Mouse (Mus musculus) gastrocnemius, postnatal 25 days (tissue): ENCODE data around the gene Olfr715. TPM values are rescaled to one million over a fixed set of nuclear protein-coding genes. Genes with fewer than 3 reads are reported as not detected.
"Not testable (repeated sequence)": the region's sequence is repeated elsewhere in the genome, so short reads cannot be mapped to it uniquely, and the experiment has no call there.

Experiments used
- DNase-seq: peaks from one replicate; pipeline ENCODE4 v3.0.0; 2022
- long read RNA-seq, 2 experiments: library from polyadenylated mRNA; stranded (forward); transcript quantifications; one replicate each; pipeline ENCODE4 v2.0.0; 2021
- total RNA-seq, 2 experiments: library from RNA; stranded (reverse); gene quantifications; 1 replicate in 1 of 2; 2 replicates in 1 of 2; pipeline ENCODE4 v1.2.3; 2021

Gene Olfr715
- not detected for total RNA-seq
- long read RNA-seq, experiment 1: 0 reads
- long read RNA-seq, experiment 2: 0 reads

DNA sequence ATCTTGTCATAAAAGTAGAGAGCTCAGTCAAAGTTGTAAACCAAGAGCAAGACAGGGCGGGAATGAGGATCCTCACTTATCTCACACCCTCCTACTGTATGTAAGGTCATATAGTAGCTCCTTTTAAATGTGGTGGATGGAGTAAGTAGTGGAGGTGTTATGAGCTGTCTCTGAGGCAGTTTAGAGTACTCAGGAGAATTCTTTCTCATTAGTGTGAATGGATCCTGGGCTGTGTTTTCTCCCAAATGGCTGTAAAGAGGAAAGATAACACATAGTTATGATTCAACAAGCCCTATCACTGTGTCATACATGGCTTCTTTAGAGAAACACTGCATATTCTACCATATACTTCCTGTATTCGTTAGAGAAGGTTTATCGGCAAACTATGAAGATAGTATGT, at the start of gene Olfr715:
Gene Olfr715 (minus strand): TSS at position 101 of the 400 bp plus-strand sequence.
- not testable (repeated sequence) for DNase-seq

DNA sequence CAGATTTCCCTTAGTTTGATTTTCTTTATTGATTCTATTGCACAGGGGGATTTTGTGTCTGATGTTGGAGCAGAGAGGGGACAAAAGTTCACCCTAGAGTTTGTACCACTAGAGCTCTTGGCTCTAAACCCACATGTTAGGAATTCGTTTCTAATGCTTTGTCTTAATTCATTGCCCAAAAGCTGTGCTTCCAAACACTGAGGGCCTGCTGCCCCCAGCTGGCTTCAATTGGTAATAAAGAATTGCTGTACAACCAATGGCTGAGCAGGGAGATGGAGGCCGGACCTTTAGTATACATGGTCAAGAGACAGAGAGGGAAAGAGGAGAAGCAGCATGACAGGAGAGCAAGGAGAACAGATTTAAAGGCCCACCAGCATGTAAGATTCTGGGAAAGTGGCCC, 49.5 kb upstream of the Olfr715 start:
- DNase-seq: no peak

DNA sequence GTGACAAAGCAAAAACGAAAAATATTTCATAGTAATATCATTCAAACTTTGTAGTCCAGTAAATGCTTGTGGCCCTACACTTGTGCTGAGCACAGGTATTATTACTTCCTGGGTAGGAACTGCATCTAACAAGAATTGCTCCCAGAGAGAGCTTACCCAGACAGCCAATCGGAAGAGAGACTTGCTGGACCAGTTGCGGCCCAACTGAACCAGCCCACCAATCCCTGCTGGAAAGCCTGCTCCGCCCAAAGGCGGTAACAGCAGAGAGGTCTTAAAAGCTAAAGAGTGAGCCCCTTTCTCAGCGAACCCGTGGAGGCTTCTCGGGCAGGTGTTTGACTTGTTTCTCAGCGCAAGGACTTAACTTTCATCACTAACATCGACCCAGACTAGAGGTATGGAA, 35.8 kb upstream of the Olfr715 start, which contains the start of gene Nlrp14:
Gene Nlrp14 (plus strand): TSS at position 301 of the 400 bp plus-strand sequence.
- no peak for DNase-seq

DNA sequence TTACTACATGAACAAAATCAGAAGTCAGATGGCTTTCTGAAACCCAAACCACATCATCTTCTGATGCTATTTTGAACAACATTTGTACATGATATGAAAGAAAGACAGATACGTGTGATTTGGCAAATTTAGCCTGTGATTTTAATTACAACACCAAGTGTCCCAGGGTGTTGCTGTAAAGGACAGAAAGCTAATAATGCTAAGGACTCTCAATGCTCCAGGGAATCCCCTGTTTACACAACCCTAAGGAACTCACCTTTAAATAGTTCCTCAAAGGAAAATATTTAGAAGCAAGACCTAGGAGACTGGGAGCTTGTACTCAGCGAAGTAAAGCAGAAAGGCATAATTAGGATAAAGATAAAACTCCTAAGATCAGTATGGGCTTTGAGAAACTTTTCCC, 7.1 kb upstream of the Olfr715 start, which contains the start of gene Olfr716:
Gene Olfr716 (plus strand): TSS at position 301 of the 400 bp plus-strand sequence.
- DNase-seq: not testable (repeated sequence)

DNA sequence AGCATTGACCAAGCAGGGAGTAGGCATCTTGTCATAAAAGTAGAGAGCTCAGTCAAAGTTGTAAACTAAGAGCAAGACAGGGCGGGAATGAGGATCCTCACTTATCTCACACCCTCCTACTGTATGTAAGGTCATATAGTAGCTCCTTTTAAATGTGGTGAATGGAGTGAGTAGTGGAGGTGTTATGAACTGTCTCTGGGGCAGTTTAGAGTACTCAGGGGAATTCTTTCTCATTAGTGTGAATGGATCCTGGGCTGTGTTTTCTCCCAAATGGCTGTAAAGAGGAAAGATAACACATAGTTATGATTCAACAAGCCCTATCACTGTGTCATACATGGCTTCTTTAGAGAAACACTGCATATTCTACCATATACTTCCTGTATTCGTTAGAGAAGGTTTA, 20.6 kb downstream of the Olfr715 start, which contains the start of gene Olfr715b:
Gene Olfr715b (minus strand): TSS at position 101 of the 400 bp plus-strand sequence.
- not testable (repeated sequence) for DNase-seq

DNA sequence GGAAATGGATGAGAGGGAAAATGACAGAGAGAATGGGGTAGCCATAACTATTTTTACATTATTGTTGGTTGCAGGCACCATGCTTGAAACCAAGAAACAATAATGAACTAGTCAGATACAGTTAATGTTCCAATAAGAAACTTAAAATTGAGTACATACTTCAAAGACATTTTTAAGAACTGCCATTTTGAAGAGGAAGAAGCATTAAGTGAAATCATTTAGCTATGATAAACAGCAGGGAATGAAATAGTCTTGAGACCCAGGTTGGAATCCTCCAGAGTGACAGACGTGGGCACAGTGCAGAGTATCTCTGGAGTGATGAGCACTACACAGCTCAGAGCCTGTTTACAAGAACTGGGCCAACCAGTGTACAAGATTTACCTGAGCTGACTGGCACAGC, 38.0 kb downstream of the Olfr715 start, which contains the start of gene Olfr17:
Gene Olfr17 (plus strand): TSS at position 301 of the 400 bp plus-strand sequence.
- no peak for DNase-seq

Other genes starting within 250 kb of the Olfr715 start
- gene Olfr706, start 242.9 kb downstream of the Olfr715 start, total RNA-seq: not detected
- not detected for gene Olfr707, start 229.8 kb downstream of the Olfr715 start, total RNA-seq
- not detected for gene Olfr1532-ps1, start 223.1 kb downstream of the Olfr715 start, total RNA-seq
- not detected for gene Olfr709-ps1, start 198.9 kb downstream of the Olfr715 start, total RNA-seq
- gene Olfr710, start 182.8 kb downstream of the Olfr715 start, total RNA-seq: not detected
- gene Olfr6, start 167.1 kb downstream of the Olfr715 start, total RNA-seq: not detected
- gene Olfr711, start 155.6 kb downstream of the Olfr715 start, total RNA-seq: not detected
- gene Olfr2, start 125.0 kb downstream of the Olfr715 start, total RNA-seq: not detected
- gene Olfr713, start 99.9 kb downstream of the Olfr715 start, total RNA-seq: not detected
- gene Olfr714, start 60.1 kb downstream of the Olfr715 start, total RNA-seq: not detected
- gene Olfr17, start 37.9 kb downstream of the Olfr715 start, total RNA-seq: not detected
- not detected for gene Olfr715b, start 20.7 kb downstream of the Olfr715 start, total RNA-seq
- not detected for gene Olfr716, start 7.2 kb upstream of the Olfr715 start, total RNA-seq
- gene Nlrp14, start 35.9 kb upstream of the Olfr715 start, total RNA-seq: not detected
- not detected for gene Rbmxl2, start 78.4 kb upstream of the Olfr715 start, total RNA-seq
- under 1 TPM; 0.32 to 0.41 TPM for gene Syt9, start 239.6 kb upstream of the Olfr715 start, total RNA-seq